Mouse (Mus musculus): ENCODE results near the gene Snx29. TPM values are rescaled to one million over a fixed set of nuclear protein-coding genes. Genes with fewer than 3 reads are reported as not detected.

Snx29 gene
- polyA plus RNA-seq, 1 experiment from 2014 or later = 10.0 TPM

GRCm38 (mm10) chr16:11425279-11425678 lies 102.6 kb downstream of the Snx29 start:
- peaks cover 2% of the 10 kb centered on the region; the same call in 1 of the 2 replicates for H3K36me3 ChIP-seq (ENCODE audit: control insufficient read depth, insufficient read depth, low read length)
- no peak for ATAC-seq (ENCODE audit: low FRiP score)
- no peak overlapping the region for H3K4me3 ChIP-seq (ENCODE audit: low read depth, low read length)
- no peaks in the 10 kb centered on the region for H3K4me1 ChIP-seq (ENCODE audit: control insufficient read depth, insufficient read depth, low read length)
- H3K27ac ChIP-seq (ENCODE audit: low read depth, low read length) = no peak overlapping the region
- H3K9me3 ChIP-seq (ENCODE audit: control insufficient read depth, low read length) = no peaks in the 10 kb centered on the region
- WGBS = 64% methylated on average over 7 of the region's 7 CpGs
- no peak for DNase-seq (ENCODE audit: low spot score, missing footprints)
- H3K4me2 ChIP-seq = no peak overlapping the region
- H3K9ac ChIP-seq (ENCODE audit: low read length) = no peak overlapping the region
- no peaks in the 10 kb centered on the region for H3K27me3 ChIP-seq (ENCODE audit: control insufficient read depth, insufficient read depth, low read length)

DNA sequence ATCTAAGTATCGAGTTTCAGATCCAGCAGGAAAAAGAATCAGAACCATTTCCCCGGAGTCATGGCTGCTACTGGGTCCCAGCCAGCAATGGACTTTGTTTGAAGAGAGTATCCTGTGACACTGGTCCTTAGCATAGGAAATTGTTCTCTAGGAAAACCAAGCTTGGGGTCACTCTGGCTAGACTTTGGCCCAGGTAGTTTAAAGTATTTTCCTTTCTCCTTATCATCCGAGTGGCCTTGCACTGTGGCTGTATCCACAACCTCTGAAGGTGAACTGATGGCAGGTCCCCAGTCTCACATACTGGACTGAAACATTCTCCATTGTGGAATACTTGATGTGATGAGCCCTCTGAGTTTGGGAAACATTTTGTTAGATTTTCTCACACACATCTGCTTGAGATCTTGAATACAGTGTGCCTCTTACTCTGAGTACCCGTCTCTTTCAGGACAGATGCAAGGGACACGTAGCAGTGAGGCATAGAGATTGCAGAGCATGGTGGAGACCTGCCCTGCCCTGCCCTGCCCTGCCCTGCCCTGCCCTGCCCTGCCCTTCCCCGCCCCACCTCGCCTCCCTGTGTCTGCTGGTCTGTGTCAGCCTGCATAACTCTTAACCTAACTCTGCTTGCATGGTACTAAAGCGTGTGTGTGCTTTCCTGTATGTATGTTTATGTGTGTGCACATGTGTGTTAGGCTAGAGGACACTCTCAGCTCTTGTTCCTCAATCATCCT lies 104.3 kb downstream of the Snx29 start:
- Histone ChIP-seq H3K27ac (ENCODE audit: low read depth, low read length) (no peak overlapping the region), H3K36me3 (ENCODE audit: control insufficient read depth, insufficient read depth, low read length) (peaks cover 2% of the 10 kb centered on the region; the same call in 1 of the 2 replicates), H3K9ac (ENCODE audit: low read length) (no peak overlapping the region), H3K27me3 (ENCODE audit: control insufficient read depth, insufficient read depth, low read length) (no peaks in the 10 kb centered on the region), H3K4me1 (ENCODE audit: control insufficient read depth, insufficient read depth, low read length) (no peaks in the 10 kb centered on the region), H3K4me3 (ENCODE audit: low read depth, low read length) (no peak overlapping the region), H3K4me2 (no peak overlapping the region), H3K9me3 (ENCODE audit: control insufficient read depth, low read length) (no peaks in the 10 kb centered on the region)
- DNase-seq (ENCODE audit: low spot score, missing footprints) = no peak
- no peak for ATAC-seq (ENCODE audit: low FRiP score)
- WGBS = 83% methylated on average over 8 of the region's 8 CpGs

DNA sequence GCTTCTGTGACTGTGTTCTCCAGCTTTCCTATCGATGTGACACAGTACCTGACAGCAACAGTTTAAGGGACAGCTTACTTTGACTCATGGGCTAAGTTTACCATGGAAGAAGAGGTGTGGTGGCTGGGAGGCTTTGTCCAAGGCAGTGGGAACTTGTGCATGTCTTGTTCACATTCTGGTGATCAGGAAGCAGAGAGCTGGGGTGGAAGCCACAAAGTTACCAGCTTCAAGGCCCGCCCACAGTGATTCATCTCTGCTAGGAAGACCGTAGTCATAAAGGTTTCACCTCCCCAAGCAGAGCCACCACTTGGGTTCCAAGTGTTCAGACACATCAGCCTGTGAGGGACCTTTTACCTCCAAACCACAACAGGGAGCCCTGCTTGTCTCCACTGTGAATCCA lies 107.1 kb downstream of the Snx29 start:
- H3K36me3 ChIP-seq (ENCODE audit: control insufficient read depth, insufficient read depth, low read length) = no peaks in the 10 kb centered on the region
- ATAC-seq (ENCODE audit: low FRiP score) = no peak
- no peak for DNase-seq (ENCODE audit: low spot score, missing footprints)
- no peak overlapping the region for H3K4me2 ChIP-seq
- H3K4me3 ChIP-seq (ENCODE audit: low read depth, low read length) = no peak overlapping the region
- H3K27me3 ChIP-seq (ENCODE audit: control insufficient read depth, insufficient read depth, low read length) = no peaks in the 10 kb centered on the region
- WGBS = 89% methylated on average over 3 of the region's 3 CpGs
- H3K9me3 ChIP-seq (ENCODE audit: control insufficient read depth, low read length) = no peaks in the 10 kb centered on the region
- no peak overlapping the region for H3K27ac ChIP-seq (ENCODE audit: low read depth, low read length)
- H3K4me1 ChIP-seq (ENCODE audit: control insufficient read depth, insufficient read depth, low read length) = no peaks in the 10 kb centered on the region
- no peak overlapping the region for H3K9ac ChIP-seq (ENCODE audit: low read length)

- Histone ChIP-seq H3K4me2 (no peak overlapping the region), H3K9ac (ENCODE audit: low read length) (no peak overlapping the region), H3K36me3 (ENCODE audit: control insufficient read depth, insufficient read depth, low read length) (no peaks in the 10 kb centered on the region), H3K27ac (ENCODE audit: low read depth, low read length) (no peak overlapping the region), H3K4me1 (ENCODE audit: control insufficient read depth, insufficient read depth, low read length) (no peaks in the 10 kb centered on the region), H3K4me3 (ENCODE audit: low read depth, low read length) (no peak overlapping the region), H3K27me3 (ENCODE audit: control insufficient read depth, insufficient read depth, low read length) (no peaks in the 10 kb centered on the region), H3K9me3 (ENCODE audit: control insufficient read depth, low read length) (no peaks in the 10 kb centered on the region)
- no peak for DNase-seq (ENCODE audit: low spot score, missing footprints)
- ATAC-seq (ENCODE audit: low FRiP score) = no peak
- WGBS = 88% methylated on average over 6 of the region's 6 CpGs
Measured at GRCm38 (mm10) chr16:11430520-11430919, 107.8 kb downstream of the Snx29 start.

GRCm38 (mm10) chr16:11433779-11434178 lies 111.1 kb downstream of the Snx29 start:
- Histone ChIP-seq H3K4me1 (ENCODE audit: control insufficient read depth, insufficient read depth, low read length) (no peaks in the 10 kb centered on the region), H3K4me2 (no peak overlapping the region), H3K9ac (ENCODE audit: low read length) (no peak overlapping the region), H3K9me3 (ENCODE audit: control insufficient read depth, low read length) (no peaks in the 10 kb centered on the region), H3K27me3 (ENCODE audit: control insufficient read depth, insufficient read depth, low read length) (no peaks in the 10 kb centered on the region), H3K36me3 (ENCODE audit: control insufficient read depth, insufficient read depth, low read length) (no peaks in the 10 kb centered on the region), H3K27ac (ENCODE audit: low read depth, low read length) (no peak overlapping the region), H3K4me3 (ENCODE audit: low read depth, low read length) (no peak overlapping the region)
- DNase-seq (ENCODE audit: low spot score, missing footprints) (no peak), ATAC-seq (ENCODE audit: low FRiP score) (no peak)

GRCm38 (mm10) chr16:11437641-11438040 lies 114.9 kb downstream of the Snx29 start:
- Histone ChIP-seq H3K9me3 (ENCODE audit: control insufficient read depth, low read length) (no peaks in the 10 kb centered on the region), H3K4me3 (ENCODE audit: low read depth, low read length) (no peak overlapping the region), H3K4me2 (no peak overlapping the region), H3K4me1 (ENCODE audit: control insufficient read depth, insufficient read depth, low read length) (no peaks in the 10 kb centered on the region), H3K27ac (ENCODE audit: low read depth, low read length) (no peak overlapping the region), H3K27me3 (ENCODE audit: control insufficient read depth, insufficient read depth, low read length) (no peaks in the 10 kb centered on the region), H3K36me3 (ENCODE audit: control insufficient read depth, insufficient read depth, low read length) (no peaks in the 10 kb centered on the region), H3K9ac (ENCODE audit: low read length) (no peak overlapping the region)
- 81% methylated on average over 3 of the region's 3 CpGs for whole genome bisulfite sequencing
- ATAC-seq (ENCODE audit: low FRiP score) (no peak), DNase-seq (ENCODE audit: low spot score, missing footprints) (no peak)

DNA sequence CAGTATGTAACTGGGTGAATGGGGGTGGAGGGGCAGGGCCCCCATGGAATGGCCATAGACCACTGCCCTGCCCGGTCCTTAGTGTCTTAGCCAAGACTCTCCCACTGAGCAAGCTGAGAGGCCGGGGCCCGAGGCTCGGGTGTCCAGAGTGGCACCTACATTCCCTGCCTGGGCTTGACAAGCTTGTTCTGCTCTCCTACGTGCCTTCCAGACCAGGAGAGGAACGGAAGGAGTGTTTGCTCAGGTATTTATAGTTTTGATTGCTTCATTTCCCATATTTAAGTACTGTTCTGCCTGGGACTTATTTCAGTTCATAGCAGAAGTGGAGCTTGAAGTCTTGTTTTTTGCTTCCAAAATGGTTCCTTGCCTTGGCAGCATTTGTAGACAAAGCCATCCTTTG lies 116.7 kb downstream of the Snx29 start:
- DNase-seq (ENCODE audit: low spot score, missing footprints) (no peak), ATAC-seq (ENCODE audit: low FRiP score) (no peak)
- H3K36me3 ChIP-seq (ENCODE audit: control insufficient read depth, insufficient read depth, low read length) = no peaks in the 10 kb centered on the region
- H3K9me3 ChIP-seq (ENCODE audit: control insufficient read depth, low read length) = no peaks in the 10 kb centered on the region
- H3K27ac ChIP-seq (ENCODE audit: low read depth, low read length) = no peak overlapping the region
- no peak overlapping the region for H3K4me2 ChIP-seq
- WGBS = 89% methylated on average over 6 of the region's 6 CpGs
- no peaks in the 10 kb centered on the region for H3K4me1 ChIP-seq (ENCODE audit: control insufficient read depth, insufficient read depth, low read length)
- H3K4me3 ChIP-seq (ENCODE audit: low read depth, low read length) = no peak overlapping the region
- no peak overlapping the region for H3K9ac ChIP-seq (ENCODE audit: low read length)
- no peaks in the 10 kb centered on the region for H3K27me3 ChIP-seq (ENCODE audit: control insufficient read depth, insufficient read depth, low read length)

- no peak overlapping the region for H3K27ac ChIP-seq (ENCODE audit: low read depth, low read length)
- 79% methylated on average over 4 of the region's 4 CpGs for WGBS
- no peaks in the 10 kb centered on the region for H3K9me3 ChIP-seq (ENCODE audit: control insufficient read depth, low read length)
- H3K4me2 ChIP-seq = no peak overlapping the region
- H3K4me3 ChIP-seq (ENCODE audit: low read depth, low read length) = no peak overlapping the region
- H3K36me3 ChIP-seq (ENCODE audit: control insufficient read depth, insufficient read depth, low read length) = no peaks in the 10 kb centered on the region
- DNase-seq (ENCODE audit: low spot score, missing footprints) (no peak), ATAC-seq (ENCODE audit: low FRiP score) (no peak)
- H3K9ac ChIP-seq (ENCODE audit: low read length) = no peak overlapping the region
- no peaks in the 10 kb centered on the region for H3K27me3 ChIP-seq (ENCODE audit: control insufficient read depth, insufficient read depth, low read length)
- H3K4me1 ChIP-seq (ENCODE audit: control insufficient read depth, insufficient read depth, low read length) = no peaks in the 10 kb centered on the region
Measured at GRCm38 (mm10) chr16:11441616-11442015, 118.9 kb downstream of the Snx29 start.

- H3K4me1 ChIP-seq (ENCODE audit: control insufficient read depth, insufficient read depth, low read length) = no peaks in the 10 kb centered on the region
- no peak overlapping the region for H3K4me3 ChIP-seq (ENCODE audit: low read depth, low read length)
- no peaks in the 10 kb centered on the region for H3K9me3 ChIP-seq (ENCODE audit: control insufficient read depth, low read length)
- H3K36me3 ChIP-seq (ENCODE audit: control insufficient read depth, insufficient read depth, low read length) = no peaks in the 10 kb centered on the region
- no peak for DNase-seq (ENCODE audit: low spot score, missing footprints)
- H3K27ac ChIP-seq (ENCODE audit: low read depth, low read length) = no peak overlapping the region
- no peaks in the 10 kb centered on the region for H3K27me3 ChIP-seq (ENCODE audit: control insufficient read depth, insufficient read depth, low read length)
- no peak for ATAC-seq (ENCODE audit: low FRiP score)
- H3K9ac ChIP-seq (ENCODE audit: low read length) = no peak overlapping the region
- H3K4me2 ChIP-seq = no peak overlapping the region
Measured at GRCm38 (mm10) chr16:11442534-11442933, 119.8 kb downstream of the Snx29 start.
